ENCODE assay signal across 23 mouse cellular contexts in genomic region chr4:95213026-95213425, GRCm38 (mm10).
A peak's percentile ranks its signal among the peaks of the same experiment; 100 is the strongest.
DNase-seq lines count a peak whose midpoint lies in the region; ATAC-seq and TF ChIP-seq lines count a peak whose summit lies in the region.
"Had no signal": no experiment of that assay in that cellular context is flagged by ENCODE, and none has a peak within 500 bp of the region (broad histone marks: within the 10 kb centered on the region; RNA-seq: fewer than 3 reads in every experiment).

No protein-coding gene starts in this region.

- peaks cover 10% of the 10 kb centered on the region for H3K4me1 ChIP-seq in liver, postnatal 0 days (ENCODE audit: insufficient read depth)
- H3K4me1 ChIP-seq in liver, embryonic 12.5 days: no peaks in the 10 kb centered on the region
- peaks cover 2% of the 10 kb centered on the region; the same call in 1 of the 2 replicates for H3K4me1 ChIP-seq in intestine, embryonic 16.5 days (ENCODE audit: control insufficient read depth, insufficient read depth, low read length)
- H3K4me1 ChIP-seq in small intestine, adult 2 months (ENCODE audit: control insufficient read depth, insufficient read depth, insufficient read length, low read length): peaks cover 6% of the 10 kb centered on the region
- H3K4me1 ChIP-seq: hindbrain, embryonic 13.5 days; neural tube, embryonic 15.5 days had no signal

- TF ChIP-seq EP300 in liver, postnatal 0 days (IDR thresholded peaks at IDR 0.05; ENCODE audit: low read depth): no peak; the same call in 1 of the 2 replicates

- H3K4me3 ChIP-seq in liver, postnatal 0 days (ENCODE audit: low read depth, low read length): no peak overlapping the region
- no peak overlapping the region for H3K4me3 ChIP-seq in liver, embryonic 12.5 days
- no peak overlapping the region for H3K4me3 ChIP-seq in intestine, embryonic 16.5 days (ENCODE audit: low read length)
- H3K4me3 ChIP-seq in small intestine, adult 2 months (ENCODE audit: low read depth, low read length): no peak overlapping the region
- H3K4me3 ChIP-seq: embryonic facial prominence, embryonic 10.5 days; forebrain, embryonic 12.5 days; heart, embryonic 12.5 days; hindbrain, embryonic 13.5 days; lung, embryonic 15.5 days; megakaryocyte, embryonic 14.5 days; neural tube, embryonic 15.5 days had no signal

- no peaks in the 10 kb centered on the region for H3K36me3 ChIP-seq in liver, postnatal 0 days (replicated peaks; ENCODE audit: insufficient read depth, low read length)
- H3K36me3 ChIP-seq in liver, embryonic 12.5 days: no peaks in the 10 kb centered on the region
- H3K36me3 ChIP-seq in intestine, embryonic 16.5 days (ENCODE audit: control insufficient read depth, insufficient read depth, low read length): no peaks in the 10 kb centered on the region
- H3K36me3 ChIP-seq in small intestine, adult 2 months (ENCODE audit: control insufficient read depth, insufficient read depth, low read length): no peaks in the 10 kb centered on the region
- H3K36me3 ChIP-seq: embryonic facial prominence, embryonic 10.5 days; forebrain, embryonic 12.5 days; heart, embryonic 12.5 days; hindbrain, embryonic 13.5 days; lung, embryonic 15.5 days; neural tube, embryonic 15.5 days had no signal

- no peaks in the 10 kb centered on the region for H3K27me3 ChIP-seq in liver, postnatal 0 days (ENCODE audit: insufficient read depth, low read length)
- H3K27me3 ChIP-seq in liver, embryonic 12.5 days (replicated peaks): no peaks in the 10 kb centered on the region
- no peaks in the 10 kb centered on the region for H3K27me3 ChIP-seq in intestine, embryonic 16.5 days (replicated peaks; ENCODE audit: control insufficient read depth, insufficient read depth, low read length)
- no peaks in the 10 kb centered on the region for H3K27me3 ChIP-seq in small intestine, adult 2 months (ENCODE audit: control insufficient read depth, insufficient read depth, low read length)
- H3K27me3 ChIP-seq: forebrain, embryonic 12.5 days; heart, embryonic 12.5 days; hindbrain, embryonic 13.5 days; lung, embryonic 15.5 days; megakaryocyte, embryonic 14.5 days; neural tube, embryonic 15.5 days had no signal

- no peak overlapping the region for H3K4me2 ChIP-seq in liver, postnatal 0 days (ENCODE audit: low read depth, low read length)
- no peak overlapping the region for H3K4me2 ChIP-seq in liver, embryonic 12.5 days
- no peak overlapping the region for H3K4me2 ChIP-seq in intestine, embryonic 16.5 days (ENCODE audit: low read depth, low read length)
- H3K4me2 ChIP-seq: forebrain, embryonic 12.5 days; heart, embryonic 12.5 days; hindbrain, embryonic 13.5 days; lung, embryonic 15.5 days; neural tube, embryonic 15.5 days had no signal

- TF ChIP-seq CTCF in liver, postnatal 0 days (IDR thresholded peaks at IDR 0.05; ENCODE audit: low read depth): no peak
- no peak for TF ChIP-seq CTCF in small intestine, adult 2 months (IDR thresholded peaks at IDR 0.05; ENCODE audit: extremely low read depth, insufficient read length, insufficient replicate concordance, low read depth, low read length)

- H3K27ac ChIP-seq in liver, postnatal 0 days (ENCODE audit: low read depth): no peak overlapping the region
- no peak overlapping the region for H3K27ac ChIP-seq in liver, embryonic 12.5 days
- H3K27ac ChIP-seq in intestine, embryonic 16.5 days (ENCODE audit: low read length): no peak overlapping the region
- peak overlapping the region; percentile 7; the same call in 1 of the 2 replicates for H3K27ac ChIP-seq in small intestine, adult 2 months (ENCODE audit: insufficient read depth, low read depth, low read length)
- H3K27ac ChIP-seq: embryonic facial prominence, embryonic 10.5 days; forebrain, embryonic 12.5 days; hindbrain, embryonic 13.5 days; lung, embryonic 15.5 days; neural tube, embryonic 15.5 days had no signal

- no peak overlapping the region for H3K9ac ChIP-seq in liver, postnatal 0 days (replicated peaks)
- H3K9ac ChIP-seq in liver, embryonic 12.5 days: no peak overlapping the region
- H3K9ac ChIP-seq in intestine, embryonic 16.5 days (ENCODE audit: low read depth, low read length): no peak overlapping the region
- H3K9ac ChIP-seq: forebrain, embryonic 12.5 days; heart, embryonic 12.5 days; hindbrain, embryonic 13.5 days; lung, embryonic 15.5 days; neural tube, embryonic 15.5 days had no signal

- 63% methylated on average over 3 of the region's 3 CpGs for WGBS in liver, postnatal 0 days (ENCODE audit: insufficient replicate concordance)
- 67% methylated on average over 3 of the region's 3 CpGs for WGBS in liver, embryonic 12.5 days (ENCODE audit: insufficient replicate concordance)
- WGBS in intestine, embryonic 16.5 days: 84% methylated on average over 3 of the region's 3 CpGs
- WGBS in small intestine, adult 2 months: 47% methylated on average over 3 of the region's 3 CpGs

- peak; percentile 23 for DNase-seq in adrenal gland, adult 2 months
- no peak for DNase-seq in adrenal gland, adult 18-20 months (ENCODE audit: low spot score in 2 of 2)
- no peak for DNase-seq in liver, postnatal 0 days
- DNase-seq in kidney, postnatal 10 days: no peak
- no peak for DNase-seq in testis, postnatal 14 days (ENCODE audit: low spot score)
- DNase-seq: adrenal gland, postnatal 36 days; cerebellum, adult 8-10 months; gastrocnemius, postnatal 10 days; heart, postnatal 14 days; liver; midbrain, embryonic 14.5 days had no signal

- no peaks in the 10 kb centered on the region for H3K9me3 ChIP-seq in liver, postnatal 0 days (ENCODE audit: low read length)
- H3K9me3 ChIP-seq in liver, embryonic 12.5 days (replicated peaks): no peaks in the 10 kb centered on the region
- no peaks in the 10 kb centered on the region for H3K9me3 ChIP-seq in intestine, embryonic 16.5 days (ENCODE audit: control insufficient read depth, low read length)
- H3K9me3 ChIP-seq: embryonic facial prominence, embryonic 10.5 days; forebrain, embryonic 12.5 days; heart, embryonic 12.5 days; hindbrain, embryonic 13.5 days; lung, embryonic 15.5 days; megakaryocyte, embryonic 14.5 days; neural tube, embryonic 15.5 days had no signal

- TF ChIP-seq POLR2A in small intestine, adult 2 months (IDR thresholded peaks at IDR 0.05; ENCODE audit: low read depth, low read length): no peak

- peak; percentile 57 for ATAC-seq in liver, postnatal 0 days
- ATAC-seq in liver, embryonic 12.5 days: no peak
- peak; percentile 81 for ATAC-seq in intestine, embryonic 16.5 days
- ATAC-seq: activated CD4-positive, CD25-positive, alpha-beta regulatory T cell, adult 4 months; inflammation-experienced regulatory T-cells, adult 6 months had no signal
